Mouse (Mus musculus): ENCODE results near the gene 3110082I17Rik. TPM values are rescaled to one million over a fixed set of nuclear protein-coding genes. Genes with fewer than 3 reads are reported as not detected.

The 3110082I17Rik gene
- polyA plus RNA-seq, 1 experiment from 2014 or later, result 19.7 TPM

- H3K9ac ChIP-seq (ENCODE audit: low read length), result 0 out of 2 replicates have a peak overlapping the region, but pooled peaks have one; percentile 1
- no peak for DNase-seq (ENCODE audit: low spot score)
These were observed 10.4 kb downstream of the 3110082I17Rik start for GRCm38 (mm10) chr5:139449926-139450325.

GRCm38 (mm10) chr5:139449161-139449791 lies 11.1 kb downstream of the 3110082I17Rik start:
- ATAC-seq (ENCODE audit: low FRiP score, low TSS enrichment) (no peak), DNase-seq (ENCODE audit: low spot score) (no peak)
- WGBS, result 41% methylated on average over 5 of the region's 5 CpGs

More at GRCm38 (mm10) chr5:139449926-139450325, 10.4 kb downstream of the 3110082I17Rik start:
- H3K4me1 ChIP-seq (replicated peaks; ENCODE audit: control insufficient read depth, insufficient read depth), result no peaks in the 10 kb centered on the region
- TF ChIP-seq EP300 (optimal IDR thresholded peaks at IDR 0.05) (no peak), CTCF (IDR thresholded peaks at IDR 0.05; ENCODE audit: low read depth) (no peak)
- ATAC-seq (ENCODE audit: low FRiP score, low TSS enrichment), result no peak
- no peaks in the 10 kb centered on the region for H3K27me3 ChIP-seq (ENCODE audit: control insufficient read depth, insufficient read depth, low read length)
- no peak overlapping the region for H3K4me3 ChIP-seq (ENCODE audit: low read depth, low read length)
- 37% methylated on average over 4 of the region's 4 CpGs for WGBS
- H3K36me3 ChIP-seq (ENCODE audit: control insufficient read depth, insufficient read depth, low read length), result no peaks in the 10 kb centered on the region
- no peak overlapping the region for H3K4me2 ChIP-seq (replicated peaks; ENCODE audit: low read depth)
- H3K27ac ChIP-seq (replicated peaks), result no peak overlapping the region
- no peaks in the 10 kb centered on the region for H3K9me3 ChIP-seq (ENCODE audit: control insufficient read depth, low read length)

GRCm38 (mm10) chr5:139448025-139448424 lies 12.3 kb downstream of the 3110082I17Rik start:
- no peak overlapping the region for H3K4me3 ChIP-seq (ENCODE audit: low read depth, low read length)
- H3K36me3 ChIP-seq (ENCODE audit: control insufficient read depth, insufficient read depth, low read length), result no peaks in the 10 kb centered on the region
- no peaks in the 10 kb centered on the region for H3K4me1 ChIP-seq (replicated peaks; ENCODE audit: control insufficient read depth, insufficient read depth)
- ATAC-seq (ENCODE audit: low FRiP score, low TSS enrichment), result no peak
- no peaks in the 10 kb centered on the region for H3K9me3 ChIP-seq (ENCODE audit: control insufficient read depth, low read length)
- H3K27ac ChIP-seq (replicated peaks), result no peak overlapping the region
- 76% methylated on average over 6 of the region's 6 CpGs for WGBS
- H3K9ac ChIP-seq (ENCODE audit: low read length), result no peak overlapping the region
- TF ChIP-seq EP300 (optimal IDR thresholded peaks at IDR 0.05), result no peak
- no peak for TF ChIP-seq CTCF (IDR thresholded peaks at IDR 0.05; ENCODE audit: low read depth)
- no peak for DNase-seq (ENCODE audit: low spot score)
- no peak overlapping the region for H3K4me2 ChIP-seq (replicated peaks; ENCODE audit: low read depth)
- H3K27me3 ChIP-seq (ENCODE audit: control insufficient read depth, insufficient read depth, low read length), result no peaks in the 10 kb centered on the region

More at GRCm38 (mm10) chr5:139449161-139449791, 11.1 kb downstream of the 3110082I17Rik start:
- H3K4me3 ChIP-seq (ENCODE audit: low read depth, low read length), result no peak overlapping the region
- H3K9ac ChIP-seq (ENCODE audit: low read length), result 0 out of 2 replicates have a peak overlapping the region, but pooled peaks have one; percentile 1
- H3K36me3 ChIP-seq (ENCODE audit: control insufficient read depth, insufficient read depth, low read length), result no peaks in the 10 kb centered on the region
- no peak for TF ChIP-seq EP300 (optimal IDR thresholded peaks at IDR 0.05)
- no peak for TF ChIP-seq CTCF (IDR thresholded peaks at IDR 0.05; ENCODE audit: low read depth)
- no peaks in the 10 kb centered on the region for H3K4me1 ChIP-seq (replicated peaks; ENCODE audit: control insufficient read depth, insufficient read depth)
- H3K9me3 ChIP-seq (ENCODE audit: control insufficient read depth, low read length), result no peaks in the 10 kb centered on the region
- no peak overlapping the region for H3K27ac ChIP-seq (replicated peaks)
- no peak overlapping the region for H3K4me2 ChIP-seq (replicated peaks; ENCODE audit: low read depth)
- no peaks in the 10 kb centered on the region for H3K27me3 ChIP-seq (ENCODE audit: control insufficient read depth, insufficient read depth, low read length)

- no peak overlapping the region for H3K27ac ChIP-seq (replicated peaks)
- no peak overlapping the region for H3K4me3 ChIP-seq (ENCODE audit: low read depth, low read length)
- H3K9me3 ChIP-seq (ENCODE audit: control insufficient read depth, low read length), result no peaks in the 10 kb centered on the region
- H3K4me1 ChIP-seq (replicated peaks; ENCODE audit: control insufficient read depth, insufficient read depth), result no peaks in the 10 kb centered on the region; the same call in 1 of the 2 replicates
- no peak overlapping the region for H3K9ac ChIP-seq (ENCODE audit: low read length)
- no peak overlapping the region for H3K4me2 ChIP-seq (replicated peaks; ENCODE audit: low read depth)
- no peak for DNase-seq (ENCODE audit: low spot score)
- 82% methylated on average over 8 of the region's 8 CpGs for WGBS
- no peak for ATAC-seq (ENCODE audit: low FRiP score, low TSS enrichment)
- TF ChIP-seq CTCF (IDR thresholded peaks at IDR 0.05; ENCODE audit: low read depth) (peak; percentile 68), EP300 (optimal IDR thresholded peaks at IDR 0.05) (no peak)
- H3K36me3 ChIP-seq (ENCODE audit: control insufficient read depth, insufficient read depth, low read length), result no peaks in the 10 kb centered on the region
- H3K27me3 ChIP-seq (ENCODE audit: control insufficient read depth, insufficient read depth, low read length), result no peaks in the 10 kb centered on the region
These were observed 15.1 kb downstream of the 3110082I17Rik start for GRCm38 (mm10) chr5:139445258-139445657.

GRCm38 (mm10) chr5:139442962-139443361 lies 17.4 kb downstream of the 3110082I17Rik start:
- Histone ChIP-seq H3K36me3 (ENCODE audit: control insufficient read depth, insufficient read depth, low read length) (no peaks in the 10 kb centered on the region), H3K4me2 (replicated peaks; ENCODE audit: low read depth) (no peak overlapping the region), H3K9ac (ENCODE audit: low read length) (no peak overlapping the region), H3K4me3 (ENCODE audit: low read depth, low read length) (no peak overlapping the region), H3K9me3 (ENCODE audit: control insufficient read depth, low read length) (no peaks in the 10 kb centered on the region), H3K27ac (replicated peaks) (no peak overlapping the region), H3K27me3 (ENCODE audit: control insufficient read depth, insufficient read depth, low read length) (no peaks in the 10 kb centered on the region), H3K4me1 (replicated peaks; ENCODE audit: control insufficient read depth, insufficient read depth) (no peaks in the 10 kb centered on the region; the same call in 1 of the 2 replicates)
- DNase-seq (ENCODE audit: low spot score) (no peak), ATAC-seq (ENCODE audit: low FRiP score, low TSS enrichment) (no peak)
- WGBS, result 60% methylated on average over 4 of the region's 4 CpGs
- no peak for TF ChIP-seq CTCF (IDR thresholded peaks at IDR 0.05; ENCODE audit: low read depth)
- no peak for TF ChIP-seq EP300 (optimal IDR thresholded peaks at IDR 0.05)

- Histone ChIP-seq H3K27me3 (ENCODE audit: control insufficient read depth, insufficient read depth, low read length) (no peaks in the 10 kb centered on the region), H3K4me1 (replicated peaks; ENCODE audit: control insufficient read depth, insufficient read depth) (no peaks in the 10 kb centered on the region; the same call in 1 of the 2 replicates), H3K4me3 (ENCODE audit: low read depth, low read length) (no peak overlapping the region), H3K9me3 (ENCODE audit: control insufficient read depth, low read length) (no peaks in the 10 kb centered on the region), H3K4me2 (replicated peaks; ENCODE audit: low read depth) (no peak overlapping the region), H3K36me3 (ENCODE audit: control insufficient read depth, insufficient read depth, low read length) (no peaks in the 10 kb centered on the region), H3K9ac (ENCODE audit: low read length) (no peak overlapping the region; the same call in 1 of the 2 replicates), H3K27ac (replicated peaks) (no peak overlapping the region)
- ATAC-seq (ENCODE audit: low FRiP score, low TSS enrichment) (no peak), DNase-seq (ENCODE audit: low spot score) (no peak)
- WGBS, result 54% methylated on average over 12 of the region's 12 CpGs
- no peak for TF ChIP-seq CTCF (IDR thresholded peaks at IDR 0.05; ENCODE audit: low read depth)
- TF ChIP-seq EP300 (optimal IDR thresholded peaks at IDR 0.05), result no peak
These were observed 17.9 kb downstream of the 3110082I17Rik start for GRCm38 (mm10) chr5:139442428-139442827.

All from stomach, postnatal 0 days (tissue).